Mouse (Mus musculus) CD8-positive naive resting alpha-beta T cell, adult 2 months (primary cell): ENCODE results near the gene Gm10722.
A peak's percentile ranks its signal among the peaks of the same experiment; 100 is the strongest.
"Not testable (repeated sequence)": the region's sequence is repeated elsewhere in the genome, so short reads cannot be mapped to it uniquely, and the experiment has no call there.

ENCODE experiments used
- DNase-seq, 2 experiments: peaks; one replicate each; pipeline ENCODE4 v3.0.0; 2022; ENCODE audit warnings: low read depth in 2 of 2, low spot score in 2 of 2

Gm10722 gene

GRCm38 (mm10) chr9:3024912-3025467 lies 24.3 kb downstream of the Gm10722 start, which contains the start of gene Gm10717:
Gm10717 (plus strand) TSS chr9:3025417.
- peak; percentile 64 to 70 for DNase-seq

DNA sequence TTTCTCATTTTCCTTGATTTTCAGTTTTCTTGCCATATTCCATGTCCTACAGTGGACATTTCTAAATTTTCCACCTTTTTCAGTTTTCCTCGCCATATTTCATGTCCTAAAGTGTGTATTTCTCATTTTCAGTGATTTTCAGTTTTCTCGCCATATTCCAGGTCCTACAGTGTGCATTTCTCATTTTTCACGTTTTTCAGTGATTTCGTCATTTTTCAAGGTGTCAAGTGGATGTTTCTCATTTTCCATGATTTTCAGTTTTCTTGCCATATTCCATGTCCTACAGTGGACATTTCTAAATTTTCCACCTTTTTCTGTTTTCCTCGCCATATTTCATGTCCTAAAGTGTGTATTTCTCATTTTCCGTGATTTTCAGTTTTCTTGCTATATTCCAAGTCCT lies 24.9 kb downstream of the Gm10722 start:
- DNase-seq: peak; percentile 89 to 91

DNA sequence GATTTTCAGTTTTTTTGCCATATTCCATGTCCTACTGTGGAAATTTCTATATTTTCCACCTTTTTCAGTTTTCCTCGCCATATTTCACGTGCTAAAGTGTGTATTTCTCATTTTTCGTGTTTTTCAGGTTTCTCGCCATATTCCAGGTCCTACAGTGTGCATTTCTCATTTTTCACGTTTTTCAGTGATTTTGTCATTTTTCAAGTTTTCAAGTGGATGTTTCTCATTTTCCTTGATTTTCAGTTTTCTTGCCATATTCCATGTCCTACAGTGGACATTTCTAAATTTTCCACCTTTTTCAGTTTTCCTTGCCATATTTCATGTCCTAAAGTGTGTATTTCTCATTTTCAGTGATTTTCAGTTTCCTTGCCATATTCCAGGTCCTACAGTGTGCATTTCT lies 25.4 kb downstream of the Gm10722 start:
- DNase-seq: not testable (repeated sequence)

DNA sequence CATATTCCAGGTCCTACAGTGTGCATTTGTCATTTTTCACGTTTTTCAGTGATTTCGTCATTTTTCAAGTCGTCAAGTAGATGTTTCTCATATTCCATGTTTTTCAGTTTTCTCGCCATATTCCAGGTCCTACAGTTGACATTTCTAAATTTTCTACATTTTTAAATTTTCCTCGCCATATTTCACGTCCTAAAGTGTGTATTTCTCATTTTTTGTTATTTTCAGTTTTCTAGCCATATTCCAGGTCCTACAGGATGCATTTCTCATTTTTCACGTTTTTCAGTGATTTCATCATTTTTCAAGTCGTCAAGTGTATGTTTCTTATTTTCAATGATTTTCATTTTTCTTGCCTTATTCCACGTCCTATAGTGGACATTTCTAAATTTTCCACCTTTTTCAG lies 26.0 kb downstream of the Gm10722 start:
- DNase-seq: not testable (repeated sequence)

DNA sequence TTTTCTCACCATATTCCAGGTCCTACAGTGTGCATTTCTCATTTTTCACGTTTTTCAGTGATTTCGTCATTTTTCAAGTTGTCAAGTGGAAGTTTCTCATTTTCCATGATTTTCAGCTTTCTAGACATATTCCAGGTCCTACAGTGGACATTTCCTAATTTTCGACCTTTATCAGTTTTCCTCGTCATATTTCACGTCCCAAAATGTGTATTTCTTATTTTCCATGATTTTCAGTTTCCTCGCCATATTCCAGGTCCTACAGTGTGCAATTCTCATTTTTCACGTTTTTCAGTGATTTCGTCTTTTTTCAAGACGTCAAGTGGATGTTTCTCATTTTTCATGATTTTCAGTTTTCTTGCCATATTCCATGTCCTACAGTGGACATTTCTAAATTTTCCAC lies 26.5 kb downstream of the Gm10722 start:
- not testable (repeated sequence) for DNase-seq

- peak; percentile 68 to 71 for DNase-seq
Measured at GRCm38 (mm10) chr9:3029276-3030000, 28.7 kb downstream of the Gm10722 start.

GRCm38 (mm10) chr9:3030677-3031318 lies 30.1 kb downstream of the Gm10722 start:
- not testable (repeated sequence) for DNase-seq

- DNase-seq: not testable (repeated sequence)
Measured at GRCm38 (mm10) chr9:3034299-3034698, 33.6 kb downstream of the Gm10722 start, which contains the start of gene Gm17535. Gm17535 (plus strand) TSS chr9:3034599.

DNA sequence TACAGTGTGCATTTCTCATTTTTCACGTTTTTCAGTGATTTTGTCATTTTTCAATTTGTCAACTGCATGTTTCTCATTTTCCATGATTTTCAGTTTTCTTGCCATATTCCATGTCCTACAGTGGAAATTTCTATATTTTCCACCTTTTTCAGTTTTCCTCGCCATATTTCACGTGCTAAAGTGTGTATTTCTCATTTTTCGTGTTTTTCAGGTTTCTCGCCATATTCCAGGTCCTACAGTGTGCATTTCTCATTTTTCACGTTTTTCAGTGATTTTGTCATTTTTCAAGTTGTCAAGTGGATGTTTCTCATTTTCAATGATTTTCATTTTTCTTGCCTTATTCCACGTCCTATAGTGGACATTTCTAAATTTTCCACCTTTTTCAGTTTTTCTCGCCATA lies 35.9 kb downstream of the Gm10722 start, which contains the start of gene Gm10715:
Gene Gm10715 (plus strand): TSS at position 301 of the 400 bp plus-strand sequence.
- DNase-seq: not testable (repeated sequence)

DNA sequence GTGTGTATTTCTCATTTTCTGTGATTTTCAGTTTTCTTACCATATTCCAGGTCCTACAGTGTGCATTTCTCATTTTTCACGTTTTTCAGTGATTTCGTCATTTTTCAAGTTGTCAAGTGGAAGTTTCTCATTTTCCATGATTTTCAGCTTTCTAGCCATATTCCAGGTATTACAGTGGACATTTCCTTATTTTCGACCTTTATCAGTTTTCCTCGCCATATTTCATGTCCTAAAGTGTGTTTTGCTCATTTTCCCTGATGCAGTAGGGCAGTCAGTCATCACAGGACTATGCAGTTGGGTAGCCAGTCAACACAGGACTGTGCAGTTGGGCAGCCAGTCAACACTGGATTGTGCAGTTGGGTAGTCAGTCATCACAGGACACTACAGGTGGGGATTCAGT lies 37.4 kb downstream of the Gm10722 start:
- DNase-seq: not testable (repeated sequence)
